Mouse (Mus musculus) erythroblast, adult 5-6 weeks (primary cell): ENCODE measurements around the gene Tnc. TPM values are rescaled to one million over a fixed set of nuclear protein-coding genes. Genes with fewer than 3 reads are reported as not detected.

Experiments
- ATAC-seq: replicated peaks from 2 replicates; pipeline ENCODE4 v1.8.0; 2016; ENCODE audit warnings: moderate number of reproducible peaks, mild to moderate bottlenecking, moderate TSS enrichment, inconsistent platforms; ENCODE audit not compliant: poor library complexity, low FRiP score, severe bottlenecking
- total RNA-seq, 2 experiments: library from RNA; stranded (forward) in 1 of 2; stranded (reverse) in 1 of 2; fragments of 150-400 nt in 1 of 2; fragments of 200-764, 138-1000 nt in 1 of 2; gene quantifications; 2 replicates each; pipeline versions ENCODE4 v1.2.3 to v1.2.4; 2015 to 2017; ENCODE audit warnings: low replicate concordance in 2 of 2

Gene Tnc
- total RNA-seq, 2 experiments from 2014 or later: 1.0 to 2.1 TPM

DNA sequence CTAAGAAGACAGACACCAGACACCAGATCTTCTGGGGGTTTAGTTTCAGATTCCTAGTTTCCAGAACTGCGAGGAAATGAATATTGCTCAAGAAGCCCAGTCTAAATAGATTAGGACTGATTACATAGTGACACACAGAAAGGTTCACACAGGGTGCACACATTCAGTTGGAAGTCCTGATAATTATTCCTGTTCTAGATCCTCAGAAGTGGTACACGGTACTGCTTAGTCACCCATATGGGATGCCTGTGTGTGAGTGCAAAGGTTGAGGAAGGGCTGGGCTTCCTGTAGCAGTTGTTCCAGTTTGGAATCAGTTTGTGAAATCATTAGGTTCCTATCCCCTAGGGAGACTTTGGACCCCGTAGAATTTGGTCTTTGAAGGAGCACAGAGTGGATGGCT is 130.5 kb downstream of the Tnc start:
- no peak for ATAC-seq

Other genes starting within 250 kb of the Tnc start
- 1.9 and 2.3 TPM in 2 replicates for gene Tnfsf8, start 185.7 kb downstream of the Tnc start, total RNA-seq (2015; ENCODE audit: low replicate concordance)
- gene Tnfsf8, start 185.7 kb downstream of the Tnc start, total RNA-seq (2017; ENCODE audit: low replicate concordance): 0.17 TPM in 1 of 2 replicates, not detected in the other